Mouse (Mus musculus) neutrophil, adult 65 days (primary cell): ENCODE measurements around the gene Olfr171. TPM values are rescaled to one million over a fixed set of nuclear protein-coding genes. Genes with fewer than 3 reads are reported as not detected.

Experiments used
- total RNA-seq: library from RNA; stranded (reverse); gene quantifications from 2 replicates; pipeline ENCODE4 v1.2.4, GENCODE M21; 2023

Olfr171 gene
- not detected in 2 replicates for total RNA-seq

DNA sequence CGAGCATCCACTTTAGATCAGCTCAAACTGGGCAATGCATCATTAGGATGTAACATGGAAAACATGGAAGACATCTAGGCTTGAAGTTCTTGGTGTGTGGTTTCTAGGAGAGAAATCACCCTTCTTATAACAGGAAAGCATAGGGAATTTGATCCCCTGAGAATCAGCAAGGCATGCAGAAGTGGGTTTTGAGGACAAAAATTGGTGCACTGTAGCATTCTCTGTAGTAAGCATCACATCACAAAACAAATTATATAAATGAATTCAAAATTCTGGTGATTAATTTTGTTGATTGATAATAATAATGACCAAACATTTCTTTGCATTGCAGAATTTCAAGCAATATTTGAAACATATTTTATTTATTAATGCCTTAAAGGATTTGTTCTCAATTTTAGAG, at the start of gene Olfr171:
Gene Olfr171 (minus strand): TSS at position 101 of the 400 bp plus-strand sequence.

DNA sequence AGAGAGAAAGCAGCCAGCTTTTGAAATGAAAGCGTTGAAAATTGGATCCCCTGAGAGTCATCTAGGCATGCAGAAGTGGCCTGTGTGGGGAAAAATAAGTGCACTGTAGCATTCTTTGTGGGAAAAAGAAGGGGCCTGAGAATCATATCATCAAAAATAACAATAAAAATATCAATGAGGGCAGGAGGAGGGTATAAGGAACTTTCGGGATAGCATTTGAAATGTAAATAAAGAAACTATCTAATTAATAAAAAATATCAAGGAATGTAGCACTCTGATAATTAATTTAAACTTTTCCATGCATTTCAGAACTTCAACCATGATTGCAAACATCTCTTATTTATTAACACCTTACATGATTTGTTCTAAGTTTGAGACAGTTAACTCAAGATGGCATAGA, 17.9 kb downstream of the Olfr171 start, which contains the start of gene Olfr170:
Gene Olfr170 (minus strand): TSS at position 101 of the 400 bp plus-strand sequence.

Other genes starting within 250 kb of the Olfr171 start
- gene Olfr165, start 206.8 kb downstream of the Olfr171 start, total RNA-seq, result not detected in 2 replicates
- gene Olfr166, start 146.2 kb downstream of the Olfr171 start, total RNA-seq, result not detected in 2 replicates
- not detected in 2 replicates for gene Olfr167, start 107.7 kb downstream of the Olfr171 start, total RNA-seq
- gene Olfr168, start 94.4 kb downstream of the Olfr171 start, total RNA-seq, result not detected in 2 replicates
- gene Olfr169, start 58.1 kb downstream of the Olfr171 start, total RNA-seq, result not detected in 2 replicates
- not detected in 2 replicates for gene Olfr170, start 18.0 kb downstream of the Olfr171 start, total RNA-seq
- gene Lamp3, start 76.5 kb upstream of the Olfr171 start, total RNA-seq, result not detected in 2 replicates
- gene B3gnt5, start 130.3 kb upstream of the Olfr171 start, total RNA-seq, result 6.0 and 7.6 TPM in 2 replicates